Mouse (Mus musculus) embryonic facial prominence, embryonic 14.5 days (tissue): ENCODE measurements around the gene Dennd2d. TPM values are rescaled to one million over a fixed set of nuclear protein-coding genes. Genes with fewer than 3 reads are reported as not detected.

Source experiments
- ATAC-seq: fragments of 200-750 bp; cut with Nextera tagmentation; 2 replicates; pipeline ENCODE4 v1.8.0; 2017; ENCODE audit warnings: low read depth, moderate number of reproducible peaks, moderate TSS enrichment
- DNase-seq: peaks from one replicate; pipeline ENCODE4 v3.0.0-alpha.2; 2015; ENCODE audit warnings: low spot score
- H3K27ac ChIP-seq: fragments of 300-500 bp; sonication (generic); replicated peaks from 2 replicates; pipeline ENCODE4 v1.5.1; 2014; ENCODE audit warnings: low read depth, mild to moderate bottlenecking, low read length, moderate library complexity
- H3K27me3 ChIP-seq: fragments of 300-500 bp; sonication (generic); replicated peaks from 2 replicates; pipeline ENCODE4 v1.6.1; 2014; ENCODE audit warnings: low read length; ENCODE audit not compliant: control insufficient read depth, insufficient read depth
- H3K36me3 ChIP-seq: fragments of 300-500 bp; sonication (generic); 2 replicates; pipeline ENCODE4 v1.6.1; 2014; ENCODE audit warnings: low read length, mixed read lengths; ENCODE audit not compliant: control insufficient read depth, insufficient read depth
- H3K4me1 ChIP-seq: fragments of 300-500 bp; sonication (generic); 2 replicates; pipeline ENCODE4 v1.6.1; 2014; ENCODE audit warnings: antibody characterized with exemption, low read length; ENCODE audit not compliant: control insufficient read depth, insufficient read depth
- H3K4me2 ChIP-seq: fragments of 300-500 bp; sonication (generic); 2 replicates; pipeline ENCODE4 v1.6.1; 2014; ENCODE audit warnings: low read depth, mild to moderate bottlenecking, low read length, moderate library complexity, mixed read lengths
- H3K4me3 ChIP-seq: fragments of 300-500 bp; sonication (generic); 2 replicates; pipeline ENCODE4 v1.5.1; 2014; ENCODE audit warnings: low read depth, mild to moderate bottlenecking, low read length
- H3K9ac ChIP-seq: fragments of 300-500 bp; sonication (generic); 2 replicates; pipeline ENCODE4 v1.6.1; 2014; ENCODE audit warnings: low read depth, mild to moderate bottlenecking, low read length, moderate library complexity, mixed read lengths
- H3K9me3 ChIP-seq: fragments of 300-500 bp; sonication (generic); 2 replicates; pipeline ENCODE4 v1.6.1; 2016; ENCODE audit warnings: low read length; ENCODE audit not compliant: control insufficient read depth
- WGBS: fragments of 180-500 bp; shearing (Covaris S2); extraction: QIAGEN DNeasy Blood & Tissue Kit; methylation state at CpG from one replicate; pipeline ENCODE4 v1.1.7; 2014; 5-methylcytosine and 5-hydroxymethylcytosine counted together
- polyA plus RNA-seq: library from polyadenylated mRNA; unstranded; fragments of >200 nt; fragmentation: Nextera tagmentation; extraction: Ambion mirVana; gene quantifications from 2 replicates; pipeline ENCODE4 v1.2.1, GENCODE M21; 2014

Gene Dennd2d
- polyA plus RNA-seq, 1 experiment from 2014 or later, result 3.5 TPM

- no peak overlapping the region for H3K4me2 ChIP-seq
- no peaks in the 10 kb centered on the region for H3K27me3 ChIP-seq
- no peak overlapping the region for H3K4me3 ChIP-seq
- no peak overlapping the region for H3K9ac ChIP-seq
- H3K36me3 ChIP-seq, result no peaks in the 10 kb centered on the region
- no peak for DNase-seq
- H3K9me3 ChIP-seq, result no peaks in the 10 kb centered on the region
- no peak for ATAC-seq
- no peaks in the 10 kb centered on the region for H3K4me1 ChIP-seq
- H3K27ac ChIP-seq, result no peak overlapping the region
- WGBS, result 89% methylated on average over 4 of the region's 4 CpGs
These were observed 8.0 kb upstream of the Dennd2d start for GRCm38 (mm10) chr3:106474210-106474609.

DNA sequence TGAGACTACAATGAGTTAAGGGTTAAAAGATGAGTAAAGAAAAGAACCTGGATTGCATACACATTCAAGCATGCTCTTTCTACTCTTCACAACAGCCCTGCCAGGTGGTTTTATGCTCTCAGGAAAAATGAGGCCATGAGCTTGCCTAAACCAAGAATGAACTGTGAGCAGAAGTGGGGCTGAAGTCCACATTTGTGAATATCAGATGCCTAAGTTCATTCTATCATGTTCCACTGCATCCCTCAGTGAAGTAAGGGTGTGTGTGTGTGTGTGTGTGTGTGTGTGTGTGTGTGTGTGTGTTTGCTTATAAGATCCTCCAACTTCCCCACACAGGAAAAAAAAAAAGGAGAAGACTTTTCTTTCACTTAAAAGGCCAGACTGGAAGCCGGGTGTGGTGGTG is 5.3 kb upstream of the Dennd2d start:
- Histone ChIP-seq H3K27ac (no peak overlapping the region), H3K9ac (no peak overlapping the region), H3K4me1 (no peaks in the 10 kb centered on the region), H3K36me3 (no peaks in the 10 kb centered on the region), H3K4me2 (no peak overlapping the region), H3K9me3 (no peaks in the 10 kb centered on the region), H3K4me3 (no peak overlapping the region), H3K27me3 (0 out of 2 replicates have a peak, but pooled peaks cover 5% of the 10 kb centered on the region)
- 80% methylated on average over 1 of the region's 1 CpGs for WGBS
- no peak for ATAC-seq
- DNase-seq, result no peak

- H3K4me3 ChIP-seq, result no peak overlapping the region
- no peak overlapping the region for H3K27ac ChIP-seq
- H3K9ac ChIP-seq, result no peak overlapping the region
- ATAC-seq (no peak), DNase-seq (no peak)
- 57% methylated on average over 7 of the region's 7 CpGs for WGBS
- no peaks in the 10 kb centered on the region for H3K36me3 ChIP-seq
- 0 out of 2 replicates have a peak, but pooled peaks cover 2% of the 10 kb centered on the region for H3K4me1 ChIP-seq
- no peaks in the 10 kb centered on the region for H3K9me3 ChIP-seq
- H3K4me2 ChIP-seq, result peak overlapping the region; percentile 83; the same call in 1 of the 2 replicates
- 0 out of 2 replicates have a peak, but pooled peaks cover 5% of the 10 kb centered on the region for H3K27me3 ChIP-seq
These were observed 1.1 kb downstream of the Dennd2d start for GRCm38 (mm10) chr3:106483297-106483696.

DNA sequence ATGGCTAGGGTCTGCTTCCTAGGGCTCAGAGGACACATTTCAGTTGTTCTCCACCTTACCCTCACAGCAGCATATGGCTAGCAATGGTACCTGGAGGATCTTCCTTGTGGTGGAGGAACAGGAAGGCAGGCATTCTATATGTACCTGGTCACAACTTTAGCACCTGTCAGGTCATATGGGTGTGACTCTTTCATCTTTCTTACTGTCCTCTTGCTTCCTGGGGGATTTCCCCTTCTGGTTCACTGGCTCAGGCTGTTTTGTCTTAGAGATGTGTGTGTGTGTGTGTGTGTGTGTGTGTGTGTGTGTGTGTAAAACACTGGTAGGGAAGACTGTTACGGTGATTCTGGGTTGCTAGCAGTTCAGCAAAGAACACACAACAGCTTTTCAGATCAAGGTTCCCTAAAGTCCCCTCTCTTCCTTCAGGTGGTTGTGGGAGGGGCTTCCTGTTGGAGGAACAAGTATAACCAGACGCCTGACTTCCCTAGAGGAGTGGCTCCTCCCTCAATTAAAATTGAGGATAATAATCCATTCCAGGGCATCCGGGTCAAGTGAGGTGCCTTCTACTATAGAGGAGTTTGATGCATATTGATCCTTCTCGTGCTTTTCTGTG is 1.7 kb downstream of the Dennd2d start:
- no peak overlapping the region for H3K27ac ChIP-seq
- no peaks in the 10 kb centered on the region for H3K36me3 ChIP-seq
- H3K27me3 ChIP-seq, result 0 out of 2 replicates have a peak, but pooled peaks cover 5% of the 10 kb centered on the region
- 0 out of 2 replicates have a peak, but pooled peaks cover 2% of the 10 kb centered on the region for H3K4me1 ChIP-seq
- no peaks in the 10 kb centered on the region for H3K9me3 ChIP-seq
- ATAC-seq (0 out of 2 replicates have a peak, but pooled peaks have one; percentile 28), DNase-seq (no peak)
- H3K9ac ChIP-seq, result no peak overlapping the region
- no peak overlapping the region for H3K4me2 ChIP-seq
- no peak overlapping the region for H3K4me3 ChIP-seq
- 59% methylated on average over 4 of the region's 4 CpGs for WGBS

DNA sequence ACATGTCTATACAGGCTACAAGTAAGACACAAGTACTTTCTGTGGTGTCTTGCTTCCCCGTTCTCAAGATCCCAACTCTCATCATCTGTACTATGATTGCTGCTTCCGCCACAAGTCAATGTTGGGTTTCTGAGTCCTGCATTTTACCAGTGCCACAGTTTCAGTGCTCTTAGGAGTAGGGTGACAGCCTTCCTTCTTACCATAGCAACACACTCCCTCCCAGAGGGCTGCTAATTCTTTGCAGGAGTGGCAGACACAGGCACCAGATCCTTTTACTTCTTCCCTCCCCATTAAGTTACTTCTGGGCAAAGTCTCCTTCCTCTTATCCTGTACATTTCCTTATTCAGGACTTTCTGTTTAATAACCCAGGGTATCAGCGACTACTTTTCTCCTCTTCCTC is 2.7 kb downstream of the Dennd2d start:
- Histone ChIP-seq H3K27me3 (0 out of 2 replicates have a peak, but pooled peaks cover 5% of the 10 kb centered on the region), H3K27ac (no peak overlapping the region), H3K9me3 (no peaks in the 10 kb centered on the region), H3K4me1 (0 out of 2 replicates have a peak, but pooled peaks cover 2% of the 10 kb centered on the region), H3K4me2 (no peak overlapping the region), H3K36me3 (no peaks in the 10 kb centered on the region), H3K4me3 (no peak overlapping the region), H3K9ac (no peak overlapping the region)
- DNase-seq (no peak), ATAC-seq (no peak)
- WGBS, result 87% methylated on average over 3 of the region's 3 CpGs

DNA sequence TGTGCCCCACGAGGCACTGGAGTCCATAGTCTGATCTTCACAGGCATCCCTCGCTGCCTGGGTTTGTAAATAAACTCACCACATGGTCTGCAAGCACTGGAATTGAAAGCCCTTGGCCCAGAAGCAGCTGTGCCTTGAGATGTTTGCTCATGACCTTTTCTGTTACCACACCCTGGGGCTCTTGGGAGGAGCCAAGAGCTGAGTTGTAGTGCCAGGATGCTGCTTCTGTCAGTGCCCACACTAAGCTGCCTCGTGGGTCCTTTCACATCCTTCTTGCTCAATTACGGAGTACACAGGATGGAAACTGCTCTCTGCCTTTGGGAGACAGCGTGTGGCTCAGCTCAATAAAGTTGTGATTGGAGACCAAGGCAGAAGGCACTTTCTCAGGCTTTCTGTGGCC is 3.6 kb downstream of the Dennd2d start:
- ATAC-seq, result no peak
- no peak overlapping the region for H3K4me2 ChIP-seq

DNA sequence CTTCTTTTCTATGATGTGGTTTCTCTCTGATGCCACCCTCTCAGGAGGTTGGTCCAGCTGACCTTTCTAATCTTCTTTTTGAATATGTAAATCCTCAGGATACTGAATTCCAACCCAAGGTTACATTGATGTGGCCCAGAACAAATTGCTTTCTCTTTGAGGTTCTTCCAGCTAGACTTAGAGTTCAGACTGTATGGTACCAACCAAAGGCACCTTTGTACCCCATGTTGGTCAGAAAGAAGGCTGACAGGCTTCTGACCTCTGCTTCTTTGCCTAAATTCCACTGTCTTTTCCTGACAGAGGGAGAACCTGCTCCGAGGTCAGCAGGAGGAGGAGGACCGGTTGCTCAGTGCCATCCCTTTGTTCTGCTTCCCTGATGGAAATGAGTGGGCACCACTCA is 5.3 kb downstream of the Dennd2d start:
- DNase-seq (no peak), ATAC-seq (no peak)
- H3K9ac ChIP-seq, result no peak overlapping the region
- no peak overlapping the region for H3K4me3 ChIP-seq
- H3K27ac ChIP-seq, result no peak overlapping the region
- H3K4me2 ChIP-seq, result no peak overlapping the region
- WGBS, result 70% methylated on average over 2 of the region's 2 CpGs
- 0 out of 2 replicates have a peak, but pooled peaks cover 2% of the 10 kb centered on the region for H3K4me1 ChIP-seq
- H3K9me3 ChIP-seq, result no peaks in the 10 kb centered on the region
- no peaks in the 10 kb centered on the region for H3K27me3 ChIP-seq
- no peaks in the 10 kb centered on the region for H3K36me3 ChIP-seq

More for the DNA sequence above, 3.6 kb downstream of the Dennd2d start:
- Histone ChIP-seq H3K27me3 (0 out of 2 replicates have a peak, but pooled peaks cover 5% of the 10 kb centered on the region), H3K27ac (no peak overlapping the region), H3K4me1 (0 out of 2 replicates have a peak, but pooled peaks cover 2% of the 10 kb centered on the region), H3K9ac (no peak overlapping the region), H3K36me3 (no peaks in the 10 kb centered on the region), H3K4me3 (no peak overlapping the region), H3K9me3 (no peaks in the 10 kb centered on the region)
- 69% methylated on average over 5 of the region's 5 CpGs for WGBS
- no peak for DNase-seq

DNA sequence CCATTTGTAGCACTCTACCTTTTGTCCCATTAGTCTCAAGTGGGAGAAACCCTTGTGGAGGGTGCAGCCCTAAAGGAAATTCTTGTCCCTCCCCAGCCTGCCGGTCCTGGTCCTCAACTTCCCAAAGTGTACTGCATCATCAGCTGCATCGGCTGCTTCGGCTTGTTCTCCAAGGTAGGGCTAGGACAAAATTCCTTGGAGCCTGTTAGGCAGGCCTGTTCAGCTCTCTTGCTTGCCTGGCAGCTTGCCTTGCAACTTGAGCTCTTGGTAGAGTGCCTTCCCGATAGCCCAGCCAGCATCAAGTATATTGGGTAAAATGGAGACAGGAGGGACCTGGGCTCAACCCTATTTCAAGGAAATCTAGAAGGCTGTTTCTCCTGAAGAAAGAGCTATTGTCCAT is 8.0 kb downstream of the Dennd2d start:
- no peak overlapping the region for H3K9ac ChIP-seq
- H3K27me3 ChIP-seq, result no peaks in the 10 kb centered on the region
- H3K4me1 ChIP-seq, result no peaks in the 10 kb centered on the region
- 79% methylated on average over 4 of the region's 4 CpGs for WGBS
- no peak overlapping the region for H3K4me2 ChIP-seq
- ATAC-seq (no peak), DNase-seq (peak; percentile 42)
- H3K36me3 ChIP-seq, result no peaks in the 10 kb centered on the region
- H3K9me3 ChIP-seq, result no peaks in the 10 kb centered on the region
- no peak overlapping the region for H3K4me3 ChIP-seq
- no peak overlapping the region for H3K27ac ChIP-seq

GRCm38 (mm10) chr3:106492723-106493122 is 10.5 kb downstream of the Dennd2d start:
- Histone ChIP-seq H3K9ac (no peak overlapping the region), H3K27me3 (no peaks in the 10 kb centered on the region), H3K9me3 (no peaks in the 10 kb centered on the region), H3K27ac (no peak overlapping the region), H3K36me3 (no peaks in the 10 kb centered on the region), H3K4me2 (no peak overlapping the region), H3K4me3 (no peak overlapping the region), H3K4me1 (no peaks in the 10 kb centered on the region)
- DNase-seq, result no peak
- WGBS, result 100% methylated on average over 1 of the region's 1 CpGs
- ATAC-seq, result no peak
